19 mouse cellular contexts compared by ENCODE assay signal in the genomic region with DNA sequence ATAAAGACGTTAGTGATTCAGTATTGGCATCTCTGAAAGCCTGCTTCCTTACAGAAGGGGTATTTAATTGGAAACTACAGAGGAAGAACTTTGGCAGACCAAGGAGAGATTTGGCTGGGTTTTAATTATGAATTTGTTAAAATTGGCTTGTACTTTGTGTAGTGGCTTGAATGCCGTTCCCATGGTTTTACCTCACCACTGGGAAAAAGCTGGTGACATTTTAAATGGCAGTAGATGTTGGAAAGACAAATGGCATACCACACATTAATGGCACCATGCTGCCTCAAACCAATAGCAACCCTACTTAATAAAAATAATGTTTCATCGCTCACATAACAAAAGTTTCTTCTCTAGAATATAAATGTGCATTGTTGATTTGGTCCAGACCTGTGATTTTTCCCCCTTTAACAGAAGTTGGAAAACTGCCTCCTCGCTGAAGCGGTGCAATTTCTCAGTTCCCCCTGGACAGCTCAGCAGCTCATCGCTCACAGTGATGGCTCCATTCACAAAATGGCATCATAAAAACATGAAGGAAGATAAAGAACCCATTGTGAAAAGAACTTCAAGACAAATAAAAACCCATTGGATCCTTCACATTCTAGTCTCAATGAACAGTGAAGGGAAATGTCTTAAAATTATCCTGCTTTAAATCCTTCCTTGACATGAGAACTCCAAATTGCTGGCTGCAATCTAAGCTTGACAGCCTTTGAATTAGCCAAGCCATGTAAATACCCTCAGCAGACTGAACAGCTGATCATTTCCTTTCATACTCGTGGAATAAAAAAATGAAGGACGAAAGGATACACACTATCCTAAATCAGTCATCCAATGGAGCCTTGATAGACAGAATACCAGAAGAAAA.
DNase-seq lines count a peak whose midpoint lies in the region; ATAC-seq lines count a peak whose summit lies in the region.
"Had no signal": no experiment of that assay in that cellular context is flagged by ENCODE, and none has a peak within 500 bp of the region (broad histone marks: within the 10 kb centered on the region; RNA-seq: fewer than 3 reads in every experiment).

No protein-coding gene starts in this region.

- no peaks in the 10 kb centered on the region for H3K4me1 ChIP-seq in hindbrain, embryonic 13.5 days (replicated peaks)
- no peaks in the 10 kb centered on the region for H3K4me1 ChIP-seq in hindbrain, embryonic 10.5 days (replicated peaks)
- H3K4me1 ChIP-seq: embryonic facial prominence, embryonic 15.5 days; megakaryocyte, embryonic 14.5 days had no signal

- WGBS in hindbrain, embryonic 13.5 days = 79% methylated on average over 8 of the region's 8 CpGs
- 86% methylated on average over 8 of the region's 8 CpGs for WGBS in hindbrain, embryonic 10.5 days

- H3K4me2 ChIP-seq in hindbrain, embryonic 13.5 days = no peak overlapping the region
- H3K4me2 ChIP-seq: embryonic facial prominence, embryonic 15.5 days; lung, embryonic 14.5 days had no signal

- H3K9me3 ChIP-seq in hindbrain, embryonic 13.5 days = no peaks in the 10 kb centered on the region
- H3K9me3 ChIP-seq in hindbrain, embryonic 10.5 days = no peaks in the 10 kb centered on the region
- H3K9me3 ChIP-seq: embryonic facial prominence, embryonic 15.5 days; megakaryocyte, embryonic 14.5 days had no signal

- no peak overlapping the region for H3K4me3 ChIP-seq in hindbrain, embryonic 13.5 days
- H3K4me3 ChIP-seq in hindbrain, embryonic 10.5 days = no peak overlapping the region
- H3K4me3 ChIP-seq: embryonic facial prominence, embryonic 15.5 days; gastrocnemius, adult 2 months; megakaryocyte, embryonic 14.5 days; myocyte had no signal

- H3K27me3 ChIP-seq in hindbrain, embryonic 13.5 days = no peaks in the 10 kb centered on the region
- no peaks in the 10 kb centered on the region for H3K27me3 ChIP-seq in hindbrain, embryonic 10.5 days (ENCODE audit: insufficient read depth, poor library complexity, severe bottlenecking)
- H3K27me3 ChIP-seq: embryonic facial prominence, embryonic 15.5 days; megakaryocyte, embryonic 14.5 days had no signal

- no peak overlapping the region for H3K9ac ChIP-seq in hindbrain, embryonic 13.5 days
- H3K9ac ChIP-seq: embryonic facial prominence, embryonic 15.5 days; lung, embryonic 14.5 days had no signal

- H3K36me3 ChIP-seq in hindbrain, embryonic 13.5 days = no peaks in the 10 kb centered on the region
- no peaks in the 10 kb centered on the region for H3K36me3 ChIP-seq in hindbrain, embryonic 10.5 days
- H3K36me3 ChIP-seq: embryonic facial prominence, embryonic 15.5 days had no signal

- no peak overlapping the region for H3K27ac ChIP-seq in hindbrain, embryonic 13.5 days
- H3K27ac ChIP-seq in hindbrain, embryonic 10.5 days = no peak overlapping the region
- H3K27ac ChIP-seq: embryonic facial prominence, embryonic 15.5 days; gastrocnemius, adult 2 months had no signal

- no peak for DNase-seq in cerebellum, adult 8-10 months
- no peak for DNase-seq in hindbrain, embryonic 10.5 days (ENCODE audit: low spot score)
- DNase-seq in Muller cell, postnatal 12 days (ENCODE audit: inconsistent ontology term) = peak; percentile 41
- peak; percentile 58 for DNase-seq in layer of hippocampus, adult 9-11 months
- DNase-seq in adrenal gland, adult (ENCODE audit: inconsistent age in 2 of 2, low spot score in 1 of 2) = no peak
- no peak for DNase-seq in urinary bladder, postnatal 10 days (ENCODE audit: low spot score)
- DNase-seq: adrenal gland, adult 8-10 months; gastrocnemius, adult 2 months; heart, postnatal 36 days; kidney, adult 2 months; kidney, postnatal 4 days; liver; lung, embryonic 14.5 days; spleen, adult 18-20 months had no signal

- ATAC-seq in cerebellum, adult (ENCODE audit: insufficient number of reproducible peaks, low FRiP score, low TSS enrichment) = 0 out of 2 replicates have a peak, but pooled peaks have one; percentile 26
- ATAC-seq in hindbrain, embryonic 13.5 days (ENCODE audit: low FRiP score) = 0 out of 2 replicates have a peak, but pooled peaks have one; percentile 32

Comparison
In these comparisons a context has a peak if more than half of its experiments do, and no peak if none do; other contexts are left out.
1. DNase-seq: peak in Muller cell, postnatal 12 days (single experiment) and layer of hippocampus, adult 9-11 months (single experiment); none in cerebellum, adult 8-10 months (single experiment), hindbrain, embryonic 10.5 days (single experiment), adrenal gland, adult (0 of 2) and urinary bladder, postnatal 10 days (single experiment).